Mouse (Mus musculus) embryo, embryonic 11.5 days (tissue): Measurements from ENCODE around the gene Phc3.

Source experiments
- DNase-seq: peaks from one replicate; pipeline ENCODE4 v3.0.0-alpha.2; 2012; ENCODE audit warnings: low read depth, low spot score

Gene Phc3

GRCm38 (mm10) chr3:30976991-30977603 is 7.9 kb upstream of the Phc3 start:
- no peak for DNase-seq

GRCm38 (mm10) chr3:30975102-30975754 is 6.0 kb upstream of the Phc3 start:
- no peak for DNase-seq

DNA sequence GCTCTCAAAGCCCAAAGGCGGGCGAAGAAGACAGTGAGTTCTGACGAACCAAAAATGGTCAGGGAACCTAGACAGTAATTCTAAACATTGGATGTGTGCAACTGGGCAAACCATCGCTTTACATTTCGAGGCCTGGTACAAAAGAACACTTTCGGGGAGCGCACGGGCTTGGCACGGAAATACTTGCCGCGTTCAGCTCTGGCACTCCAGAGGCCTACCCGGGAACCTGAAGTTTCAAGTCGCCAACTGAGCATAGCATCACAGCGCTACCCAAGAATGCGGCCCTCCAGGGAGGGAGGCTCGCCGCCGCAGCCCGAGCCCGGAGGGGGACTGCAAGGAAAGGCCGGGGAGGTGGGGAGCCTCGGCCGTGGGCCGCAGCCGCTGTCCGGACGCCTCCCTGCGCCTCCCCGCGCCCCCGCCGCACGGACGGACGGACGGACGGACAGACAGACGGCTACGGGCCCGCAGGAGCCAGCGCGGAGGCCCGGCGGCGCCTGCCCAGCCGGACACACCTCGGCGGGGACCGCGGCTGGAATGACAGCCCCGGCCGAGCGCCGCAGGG is 603 bp downstream of the Phc3 start:
- DNase-seq: no peak

DNA sequence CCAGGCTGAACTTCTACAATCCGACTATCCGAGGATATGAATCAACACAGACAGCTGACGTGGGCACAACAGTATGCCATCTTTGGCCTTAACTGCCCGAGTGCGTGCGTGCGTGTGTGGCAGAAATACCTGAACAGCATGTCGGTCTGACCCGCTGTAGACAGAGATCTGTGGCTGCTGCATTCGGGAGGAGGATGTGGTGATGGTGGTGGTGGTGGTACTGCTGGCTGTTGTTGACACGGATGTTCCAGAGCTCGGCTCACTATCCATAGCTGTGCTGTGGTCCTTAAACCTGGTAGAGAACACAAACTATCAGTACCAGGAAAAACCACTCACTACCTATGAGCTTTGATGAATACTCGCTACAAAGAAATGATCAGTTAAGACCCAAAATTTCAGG is 3.6 kb downstream of the Phc3 start:
- DNase-seq: no peak

DNA sequence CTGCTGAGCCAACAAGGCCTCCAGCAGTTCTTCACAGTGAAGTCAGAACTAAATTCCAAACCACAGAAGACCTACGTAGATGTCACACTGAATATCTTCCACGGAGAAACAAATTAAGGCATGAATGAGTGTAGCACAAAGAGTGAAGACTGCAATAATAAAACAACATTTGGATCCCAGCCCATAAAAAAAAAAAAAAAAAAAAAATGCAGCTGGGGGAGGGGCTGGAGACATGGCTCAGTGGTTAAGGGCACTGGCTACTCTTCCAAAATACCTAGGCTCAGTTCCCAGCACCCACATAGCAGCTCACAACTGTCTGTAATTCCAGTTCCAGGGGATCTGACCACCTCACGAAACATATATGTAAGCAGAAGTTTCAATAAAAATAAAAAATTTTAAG is 5.0 kb downstream of the Phc3 start:
- no peak for DNase-seq

DNA sequence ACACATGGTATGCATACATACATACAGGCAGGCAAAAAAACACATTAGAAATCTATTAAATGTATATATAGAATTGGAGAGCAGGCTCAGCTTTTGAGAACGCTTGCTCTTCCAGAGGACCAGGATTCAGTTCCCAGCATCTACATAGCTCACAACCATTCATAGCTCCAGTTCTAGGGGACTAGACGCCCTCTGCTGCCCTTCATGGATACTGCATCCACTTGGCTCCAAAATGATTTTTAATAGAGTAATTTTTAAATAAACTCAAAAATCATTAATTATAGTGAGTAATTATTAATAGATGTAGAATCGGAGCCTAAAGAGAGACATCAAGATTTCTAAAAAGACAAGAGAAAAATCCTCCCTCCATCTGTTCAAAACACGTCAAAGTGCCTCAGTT is 6.1 kb downstream of the Phc3 start:
- DNase-seq: no peak

DNA sequence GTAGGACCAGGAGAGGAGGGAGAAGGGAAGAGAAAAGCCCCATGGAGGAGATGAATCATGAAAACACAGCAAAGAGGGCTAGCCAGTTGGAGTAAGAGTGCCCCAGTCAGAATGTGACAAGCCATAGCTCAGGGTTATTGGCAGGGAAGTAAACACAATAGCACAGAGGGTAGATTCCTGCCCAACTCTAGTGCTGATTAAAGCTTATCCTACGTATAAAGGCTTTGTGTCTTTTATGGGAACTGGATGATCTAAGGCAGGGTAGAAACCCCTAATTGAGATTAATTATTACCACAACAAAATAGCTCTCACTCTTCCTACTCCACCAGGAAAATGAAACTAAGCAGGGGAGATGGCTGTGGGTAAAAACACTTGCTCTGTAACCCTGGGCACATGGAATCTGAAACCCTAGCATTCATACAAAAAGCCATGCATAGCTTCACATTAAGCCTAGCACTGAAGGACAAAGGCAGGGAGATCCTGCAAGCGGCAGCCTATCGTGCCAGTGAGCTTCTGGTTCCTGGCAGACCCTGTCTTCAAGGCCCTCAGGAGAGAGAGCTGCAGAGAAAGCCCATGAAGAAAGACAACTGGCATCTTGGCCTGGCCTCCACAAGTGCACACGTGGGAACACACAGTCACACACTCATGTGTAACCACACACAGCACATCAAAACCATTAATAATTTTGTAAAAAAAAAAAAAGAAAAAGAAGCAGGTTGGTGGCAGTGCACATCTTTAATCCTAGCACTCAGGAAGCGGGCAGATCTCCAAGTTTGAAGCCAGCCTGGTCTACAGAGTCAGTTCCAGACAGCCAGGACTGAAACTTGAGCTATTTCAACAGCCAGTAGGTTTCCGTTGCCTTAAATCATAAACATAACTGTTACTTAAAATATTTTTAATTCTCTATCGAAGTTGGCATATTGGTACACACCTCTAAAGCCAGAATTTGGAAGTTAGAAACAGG is 9.1 kb downstream of the Phc3 start:
- DNase-seq: no peak

GRCm38 (mm10) chr3:30958709-30959108 is 10.5 kb downstream of the Phc3 start:
- DNase-seq: no peak

- no peak for DNase-seq
Measured at GRCm38 (mm10) chr3:30956327-30956726, 12.9 kb downstream of the Phc3 start.

GRCm38 (mm10) chr3:30952273-30953070 is 16.7 kb downstream of the Phc3 start:
- DNase-seq: no peak

DNA sequence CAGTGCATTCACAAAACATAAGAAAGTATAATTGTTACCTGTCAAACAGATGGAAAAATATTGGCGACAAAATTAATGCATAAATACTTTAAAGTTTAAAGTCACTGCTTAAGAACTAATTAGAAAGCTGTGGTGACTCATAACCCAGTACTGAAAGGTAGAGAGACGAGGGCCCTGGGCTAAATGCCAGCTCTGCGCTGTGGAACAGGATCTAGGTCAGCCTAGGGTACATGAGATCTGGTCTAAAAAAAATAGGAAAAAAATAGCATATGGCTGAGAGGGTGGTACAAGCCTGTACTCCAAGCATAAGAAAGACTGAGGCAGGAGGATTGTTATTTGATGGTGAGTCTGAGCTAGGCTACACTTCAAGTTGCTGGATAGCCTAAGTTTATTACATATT is 17.6 kb downstream of the Phc3 start:
- no peak for DNase-seq

DNA sequence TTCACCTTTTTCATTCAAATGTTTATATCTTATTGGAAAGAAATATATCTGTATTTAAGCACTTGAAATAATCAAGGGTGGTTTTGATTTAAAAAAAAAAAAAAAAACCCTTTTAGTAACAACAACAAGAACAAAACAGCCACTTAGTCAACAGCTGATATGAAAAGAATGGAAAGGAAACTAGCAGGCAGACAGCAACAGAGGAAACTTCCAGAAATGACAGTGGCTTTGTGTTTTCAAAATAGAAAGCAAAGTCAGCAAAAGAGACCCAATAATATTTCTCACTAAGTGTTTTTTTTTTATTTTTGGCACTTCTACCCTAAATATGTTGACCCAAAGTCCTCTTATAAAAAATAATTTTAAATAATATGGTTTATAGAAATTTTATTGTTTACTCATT is 34.8 kb downstream of the Phc3 start:
- DNase-seq: no peak

- no peak for DNase-seq
Measured at GRCm38 (mm10) chr3:30929828-30930227, 39.4 kb downstream of the Phc3 start.

- DNase-seq: no peak
Measured at GRCm38 (mm10) chr3:30927664-30928063, 41.6 kb downstream of the Phc3 start.

GRCm38 (mm10) chr3:30917160-30917559 is 52.1 kb downstream of the Phc3 start:
- no peak for DNase-seq

DNA sequence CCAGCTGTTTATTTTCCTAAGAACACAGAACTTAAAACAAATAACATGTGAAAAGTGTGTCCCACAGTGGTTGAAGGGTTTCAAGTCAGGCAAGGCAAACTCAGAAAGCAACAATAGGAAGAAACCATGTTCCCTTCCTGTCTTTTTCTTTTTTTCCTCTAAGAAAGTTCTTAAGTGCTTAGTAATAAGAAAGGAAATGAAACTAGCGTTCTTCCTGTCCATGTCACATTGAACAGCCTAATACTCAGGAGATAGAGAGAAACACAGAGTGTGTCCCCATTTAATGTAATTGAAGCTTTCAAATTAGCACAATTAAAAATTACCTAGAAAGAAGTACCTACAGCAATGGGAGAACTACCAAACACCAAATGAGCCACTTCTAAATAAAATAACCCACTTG is 64.6 kb downstream of the Phc3 start:
- DNase-seq: no peak

DNA sequence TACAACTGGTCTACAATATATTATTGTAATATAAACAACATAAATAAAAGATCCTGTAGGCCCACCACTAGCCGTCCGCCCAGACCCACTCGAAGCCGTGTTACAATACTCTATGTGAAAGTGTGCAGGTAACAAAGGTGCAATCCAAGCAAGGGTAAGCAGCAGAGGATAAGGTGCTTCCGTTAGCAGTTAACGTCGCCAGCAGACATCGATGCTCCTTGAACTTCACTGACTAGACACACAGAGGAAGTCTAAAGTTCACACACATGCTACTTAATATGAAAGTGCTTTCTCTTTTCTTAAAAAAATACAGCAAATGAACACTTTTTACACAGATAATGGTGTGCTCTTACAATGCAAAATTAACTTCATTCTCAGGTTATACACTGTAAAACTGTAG is 69.8 kb downstream of the Phc3 start:
- DNase-seq: no peak

- no peak for DNase-seq
Measured at GRCm38 (mm10) chr3:30896721-30897120, 72.5 kb downstream of the Phc3 start.

GRCm38 (mm10) chr3:30889014-30889413 is 80.2 kb downstream of the Phc3 start:
- DNase-seq: no peak

- no peak for DNase-seq
Measured at GRCm38 (mm10) chr3:30887449-30887848, 81.8 kb downstream of the Phc3 start.

DNA sequence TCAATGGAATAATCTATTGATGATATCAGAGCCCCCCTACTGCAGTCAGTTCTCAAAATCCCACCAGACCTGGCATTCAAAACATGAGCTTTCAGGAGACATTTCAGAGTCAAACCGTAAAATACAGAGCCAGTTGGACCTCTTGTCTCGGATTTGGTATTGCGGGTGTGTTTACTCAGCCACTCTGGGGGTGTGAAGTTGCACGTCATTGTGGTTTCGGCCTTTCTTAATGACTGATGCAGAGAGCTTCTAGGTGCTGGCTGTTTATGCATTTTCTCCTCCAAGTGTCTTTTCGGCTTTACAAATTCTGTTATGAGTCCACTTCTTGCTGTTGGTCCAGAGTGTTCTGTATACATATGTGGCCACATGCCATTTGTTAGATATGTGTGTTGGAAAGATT is 92.5 kb downstream of the Phc3 start:
- DNase-seq: no peak
